Mouse (Mus musculus) embryonic facial prominence, embryonic 10.5 days (tissue): Measurements from ENCODE around the gene Tbcd. TPM values are rescaled to one million over a fixed set of nuclear protein-coding genes. Genes with fewer than 3 reads are reported as not detected.

Source experiments
- DNase-seq: peaks from one replicate; pipeline ENCODE4 v3.0.0-alpha.2; 2017; ENCODE audit warnings: low spot score
- H3K27ac ChIP-seq: fragments of 300-500 bp; sonication (generic); replicated peaks from 2 replicates; pipeline ENCODE4 v1.5.1; 2016; ENCODE audit warnings: mild to moderate bottlenecking
- H3K27me3 ChIP-seq: fragments of 300-500 bp; sonication (generic); replicated peaks from 2 replicates; pipeline ENCODE4 v1.6.1; 2016; ENCODE audit warnings: low read depth, mild to moderate bottlenecking; ENCODE audit not compliant: poor library complexity, severe bottlenecking
- H3K36me3 ChIP-seq: fragments of 300-500 bp; sonication (generic); replicated peaks from 2 replicates; pipeline ENCODE4 v1.6.1; 2016; ENCODE audit warnings: mild to moderate bottlenecking, moderate library complexity
- H3K4me1 ChIP-seq: fragments of 300-500 bp; sonication (generic); 2 replicates; pipeline ENCODE4 v1.6.1; 2016
- H3K4me3 ChIP-seq: fragments of 300-500 bp; sonication (generic); 2 replicates; pipeline ENCODE4 v1.5.1; 2016; ENCODE audit warnings: mild to moderate bottlenecking, moderate library complexity
- H3K9me3 ChIP-seq: fragments of 300-500 bp; sonication (generic); 2 replicates; pipeline ENCODE4 v1.6.1; 2016; ENCODE audit warnings: mild to moderate bottlenecking
- WGBS: fragments of 180-500 bp; shearing (Covaris S2); methylation state at CpG from one replicate; pipeline ENCODE4 v1.1.7; 2016; 5-methylcytosine and 5-hydroxymethylcytosine counted together
- polyA plus RNA-seq: library from polyadenylated mRNA; unstranded; fragments of >200 nt; fragmentation: Nextera tagmentation; extraction: Ambion mirVana; gene quantifications from 2 replicates; pipeline ENCODE4 v1.2.1, GENCODE M21; 2016

Gene Tbcd
- polyA plus RNA-seq, result 55.0 and 57.7 TPM in 2 replicates

DNA sequence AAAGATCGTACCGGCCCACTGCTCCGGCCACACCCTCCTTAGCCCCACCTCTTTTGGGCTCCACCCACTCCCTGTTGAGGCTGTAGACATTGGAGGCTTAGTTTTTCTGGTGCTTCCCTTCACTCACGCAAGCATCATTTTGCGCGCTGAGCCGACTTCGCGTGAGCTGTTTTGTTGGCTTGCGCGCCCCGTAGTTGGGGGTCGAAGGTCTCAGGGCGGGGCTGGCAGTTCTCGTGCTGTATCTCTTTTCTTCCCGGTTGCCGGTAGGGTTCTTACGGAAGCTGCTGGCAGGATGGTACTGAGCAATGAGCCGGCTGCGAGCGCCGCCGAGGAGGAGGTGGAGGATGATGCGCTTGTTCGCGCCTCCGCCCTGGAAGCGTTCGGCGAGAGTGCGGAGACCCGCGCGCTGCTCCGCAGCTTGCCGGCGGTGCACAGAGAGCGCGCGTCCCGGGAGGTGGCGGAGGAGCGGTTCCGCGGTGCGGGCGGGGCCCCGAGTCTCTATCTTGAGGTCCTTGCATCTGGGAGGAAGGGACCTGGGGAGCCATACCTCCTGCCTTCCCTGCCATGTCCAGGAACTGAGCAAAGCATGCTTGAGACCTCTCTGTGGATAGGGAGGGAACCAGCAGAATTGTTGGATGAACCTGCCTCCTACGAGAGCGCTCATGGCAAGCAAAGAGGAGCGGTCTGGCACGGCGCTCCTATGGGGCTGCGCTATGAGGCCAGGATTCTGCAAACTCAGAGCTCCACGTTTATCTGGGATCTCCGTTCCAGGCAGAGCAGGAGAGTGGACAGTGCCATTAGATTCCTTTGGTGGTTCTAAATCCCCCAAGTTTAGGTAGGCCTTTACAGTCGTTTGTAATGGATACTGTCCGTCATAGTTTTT is at the start of gene Tbcd:
TSS of gene Tbcd (plus strand) at position 197 of the 883 bp plus-strand sequence.
- Histone ChIP-seq H3K9me3 (no peaks in the 10 kb centered on the region), H3K27ac (peak within 1 kb of the TSS; percentile 78), H3K36me3 (peaks cover 23% of the 10 kb centered on the region), H3K27me3 (no peaks in the 10 kb centered on the region; the same call in 1 of the 2 replicates), H3K4me1 (peaks cover 19% of the 10 kb centered on the region), H3K4me3 (peak within 1 kb of the TSS; percentile 95)
- WGBS, result 1% methylated on average over 58 of the region's 58 CpGs
- peak; percentile 94 for DNase-seq

DNA sequence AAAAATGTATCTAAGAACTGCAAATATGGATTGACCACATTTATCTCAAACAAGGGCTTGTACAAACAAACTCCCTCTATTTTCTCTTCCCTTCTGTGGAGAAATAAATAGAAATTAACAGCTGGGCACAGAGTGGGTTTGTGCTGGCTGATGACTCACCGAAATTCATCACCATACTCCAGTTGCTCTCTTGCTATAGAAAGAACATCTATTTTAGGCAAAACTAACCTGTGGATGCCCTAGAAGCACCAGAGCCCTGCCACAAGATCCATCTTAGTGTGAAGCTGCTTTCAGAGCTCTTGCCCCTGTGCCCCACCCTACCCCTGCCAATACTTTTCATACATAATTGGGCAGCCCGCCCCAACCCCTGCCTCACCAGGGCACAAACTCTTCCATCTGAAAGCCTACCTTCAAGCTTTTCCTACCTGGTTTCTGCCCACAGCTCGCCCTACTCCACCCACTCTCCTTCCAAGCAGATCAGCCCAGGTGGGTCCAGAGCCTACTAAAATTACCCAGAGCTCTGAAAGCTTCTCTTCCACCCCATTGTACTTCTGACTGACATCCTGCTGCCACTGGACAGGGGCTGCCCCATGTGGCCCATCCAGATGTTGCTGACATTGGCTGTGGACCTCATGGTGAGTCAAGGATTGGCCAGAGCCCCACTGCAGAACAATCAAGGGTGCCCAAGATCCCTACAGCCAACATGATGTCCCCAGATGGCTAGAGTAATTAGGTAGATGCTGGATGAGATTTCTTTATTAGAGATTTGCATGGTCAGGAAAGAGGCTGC is 44.2 kb upstream of the Tbcd start:
- Histone ChIP-seq H3K9me3 (no peaks in the 10 kb centered on the region), H3K4me3 (no peak overlapping the region), H3K4me1 (no peaks in the 10 kb centered on the region), H3K27me3 (no peaks in the 10 kb centered on the region), H3K36me3 (no peaks in the 10 kb centered on the region), H3K27ac (no peak overlapping the region)
- WGBS, result 81% methylated on average over 3 of the region's 3 CpGs
- DNase-seq, result no peak

DNA sequence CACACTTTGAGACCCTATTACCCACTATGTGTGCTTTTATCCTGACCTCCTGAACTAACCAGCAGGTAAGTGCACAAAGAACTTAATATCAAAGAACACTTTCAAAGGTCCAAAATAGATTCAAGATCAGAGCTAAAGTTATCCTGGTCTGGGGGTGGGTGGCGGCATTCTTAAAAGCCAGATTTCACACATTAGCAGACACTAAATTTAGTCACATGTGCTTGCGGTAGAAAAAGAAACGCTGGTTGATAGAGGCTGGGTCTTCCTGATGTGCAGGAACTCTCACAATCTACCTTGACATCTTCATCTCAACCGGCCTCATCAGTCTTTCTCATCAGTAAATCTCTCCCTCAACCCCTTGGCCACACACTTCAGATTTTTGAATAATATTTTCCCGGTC is 37.0 kb upstream of the Tbcd start:
- no peak overlapping the region for H3K27ac ChIP-seq
- no peaks in the 10 kb centered on the region for H3K9me3 ChIP-seq
- 86% methylated on average over 5 of the region's 5 CpGs for WGBS
- H3K4me3 ChIP-seq, result no peak overlapping the region
- H3K36me3 ChIP-seq, result no peaks in the 10 kb centered on the region
- H3K4me1 ChIP-seq, result no peaks in the 10 kb centered on the region
- no peak for DNase-seq
- H3K27me3 ChIP-seq, result no peaks in the 10 kb centered on the region

GRCm38 (mm10) chr11:121415351-121415750 is 36.4 kb upstream of the Tbcd start:
- DNase-seq, result no peak
- 82% methylated on average over 5 of the region's 5 CpGs for WGBS

GRCm38 (mm10) chr11:121417971-121418370 is 33.8 kb upstream of the Tbcd start:
- Histone ChIP-seq H3K9me3 (no peaks in the 10 kb centered on the region), H3K27ac (no peak overlapping the region), H3K27me3 (no peaks in the 10 kb centered on the region), H3K4me1 (peaks cover 15% of the 10 kb centered on the region), H3K4me3 (no peak overlapping the region), H3K36me3 (no peaks in the 10 kb centered on the region)
- DNase-seq, result no peak
- 85% methylated on average over 5 of the region's 5 CpGs for WGBS

More at GRCm38 (mm10) chr11:121415351-121415750, 36.4 kb upstream of the Tbcd start:
- Histone ChIP-seq H3K4me3 (no peak overlapping the region), H3K27ac (no peak overlapping the region), H3K9me3 (no peaks in the 10 kb centered on the region), H3K36me3 (no peaks in the 10 kb centered on the region), H3K27me3 (no peaks in the 10 kb centered on the region), H3K4me1 (peaks cover under 1% of the 10 kb centered on the region)

- DNase-seq, result no peak
- Histone ChIP-seq H3K27me3 (no peaks in the 10 kb centered on the region), H3K27ac (no peak overlapping the region), H3K36me3 (no peaks in the 10 kb centered on the region), H3K9me3 (no peaks in the 10 kb centered on the region), H3K4me1 (peaks cover 15% of the 10 kb centered on the region), H3K4me3 (no peak overlapping the region)
- WGBS, result 74% methylated on average over 2 of the region's 2 CpGs
Observed at GRCm38 (mm10) chr11:121418932-121419331, 32.8 kb upstream of the Tbcd start.

- Histone ChIP-seq H3K27ac (peak overlapping the region; percentile 84), H3K4me3 (peak overlapping the region; percentile 81), H3K9me3 (no peaks in the 10 kb centered on the region), H3K4me1 (peaks cover 15% of the 10 kb centered on the region), H3K27me3 (no peaks in the 10 kb centered on the region), H3K36me3 (no peaks in the 10 kb centered on the region; the same call in 1 of the 2 replicates)
- DNase-seq, result no peak
- WGBS, result 49% methylated on average over 5 of the region's 5 CpGs
Observed at GRCm38 (mm10) chr11:121420379-121420778, 31.4 kb upstream of the Tbcd start.

DNA sequence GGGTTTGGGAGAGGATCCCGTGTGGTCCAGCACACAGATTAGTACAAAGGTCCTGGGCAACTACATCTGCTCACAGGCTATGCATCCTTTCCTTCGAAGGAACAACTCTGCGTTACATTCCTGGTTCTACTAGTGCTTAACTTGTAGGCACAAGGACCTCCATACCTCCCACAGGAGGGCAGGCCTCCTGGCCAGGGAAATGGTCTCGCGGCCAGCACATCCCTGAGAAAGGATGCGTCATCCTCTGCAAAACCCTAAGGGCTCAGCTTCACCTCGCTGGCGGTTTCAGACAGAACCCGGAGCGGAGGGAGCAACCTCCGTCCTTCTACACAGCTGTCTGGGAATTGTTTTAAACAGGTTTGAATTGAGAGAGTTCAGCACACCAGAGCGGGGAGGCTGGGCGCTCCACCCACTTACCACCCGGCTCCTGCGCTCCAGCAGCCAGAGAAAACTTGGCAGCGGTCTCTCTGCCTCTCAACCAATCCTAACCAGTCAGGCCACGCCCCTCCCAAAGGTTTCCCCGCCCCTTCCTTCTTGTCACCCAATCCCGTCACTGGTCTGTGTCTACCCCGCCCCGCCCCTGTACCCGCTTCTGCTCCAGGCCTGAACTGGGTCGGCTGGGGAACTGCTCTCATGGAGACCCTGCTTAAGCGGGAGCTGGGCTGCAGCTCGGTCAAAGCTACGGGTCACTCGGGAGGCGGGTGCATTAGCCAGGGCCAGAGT is 30.8 kb upstream of the Tbcd start, which contains the start of gene Fn3krp:
TSS of gene Fn3krp (plus strand) at position 572 of the 723 bp plus-strand sequence.
- no peaks in the 10 kb centered on the region for H3K9me3 ChIP-seq
- peaks cover 15% of the 10 kb centered on the region for H3K4me1 ChIP-seq
- H3K27ac ChIP-seq, result peak within 1 kb of the TSS; percentile 84
- H3K4me3 ChIP-seq, result peak within 1 kb of the TSS; percentile 81
- no peaks in the 10 kb centered on the region for H3K27me3 ChIP-seq
- WGBS, result 1% methylated on average over 28 of the region's 28 CpGs
- H3K36me3 ChIP-seq, result no peaks in the 10 kb centered on the region; the same call in 1 of the 2 replicates
- peak; percentile 99 for DNase-seq

- WGBS, result under 1% methylated on average over 28 of the region's 28 CpGs
- H3K36me3 ChIP-seq, result no peaks in the 10 kb centered on the region; the same call in 1 of the 2 replicates
- no peak for DNase-seq
- H3K27ac ChIP-seq, result peak overlapping the region; percentile 84
- peak overlapping the region; percentile 81 for H3K4me3 ChIP-seq
- H3K4me1 ChIP-seq, result peaks cover 15% of the 10 kb centered on the region
- no peaks in the 10 kb centered on the region for H3K9me3 ChIP-seq
- no peaks in the 10 kb centered on the region for H3K27me3 ChIP-seq
Observed at GRCm38 (mm10) chr11:121421553-121422173, 30.1 kb upstream of the Tbcd start.

GRCm38 (mm10) chr11:121433397-121433796 is 18.4 kb upstream of the Tbcd start:
- H3K27ac ChIP-seq, result no peak overlapping the region
- peaks cover 17% of the 10 kb centered on the region for H3K27me3 ChIP-seq
- WGBS, result 76% methylated on average over 4 of the region's 4 CpGs

DNA sequence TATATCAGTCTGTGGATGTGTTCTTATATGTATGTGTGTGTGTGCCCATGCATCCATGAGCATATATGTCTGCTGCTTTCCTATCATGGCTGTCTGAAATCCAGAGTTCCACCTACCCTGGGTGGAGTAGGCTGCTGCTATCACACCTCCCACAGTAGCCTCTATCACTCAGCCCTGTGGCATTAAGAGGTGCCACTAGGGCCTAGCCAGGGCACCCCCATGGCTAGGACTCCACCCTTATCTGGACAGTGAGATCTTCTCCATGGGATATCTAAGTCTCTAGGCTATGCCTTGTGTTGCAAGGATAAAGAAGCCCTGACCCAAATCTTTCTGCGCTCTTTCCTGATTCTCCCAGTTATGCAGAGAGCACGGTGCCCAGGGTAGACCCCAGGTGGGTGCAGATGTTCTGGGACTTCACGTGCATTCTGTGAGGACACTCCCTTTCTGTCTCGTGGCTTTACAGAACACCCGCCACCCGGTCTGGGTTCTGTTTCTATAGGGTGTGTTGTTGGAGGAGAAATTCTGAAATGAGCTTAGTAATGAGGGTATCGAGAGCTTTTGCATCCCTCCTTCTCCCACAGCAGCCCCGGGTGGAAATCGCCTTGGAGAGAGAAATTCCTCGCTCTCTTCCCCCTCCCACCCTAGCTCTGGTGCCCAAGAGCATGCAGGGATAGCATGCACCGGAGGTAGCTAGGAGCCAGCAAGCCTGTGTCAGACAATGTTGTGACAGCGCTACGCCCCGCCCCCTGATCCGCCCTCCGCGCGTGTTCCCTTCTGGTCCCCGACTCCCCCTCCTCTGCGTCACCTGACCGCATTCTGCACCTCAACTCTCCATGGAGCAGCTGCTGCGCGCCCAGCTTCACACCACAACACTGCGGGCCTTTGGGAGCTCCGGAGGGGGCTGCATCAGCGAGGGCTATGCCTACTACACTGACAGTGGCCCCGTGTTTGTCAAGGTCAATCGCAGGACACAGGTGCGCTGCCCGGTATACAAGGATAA is 17.3 kb upstream of the Tbcd start, which contains the start of gene Fn3k:
TSS of gene Fn3k (plus strand) at position 758 of the 1,000 bp plus-strand sequence.
- H3K4me3 ChIP-seq, result peak within 1 kb of the TSS; percentile 59
- H3K4me1 ChIP-seq, result peaks cover 18% of the 10 kb centered on the region
- no peaks in the 10 kb centered on the region for H3K9me3 ChIP-seq
- peaks cover 17% of the 10 kb centered on the region for H3K27me3 ChIP-seq
- 10% methylated on average over 30 of the region's 30 CpGs for WGBS
- peak; percentile 82 for DNase-seq
- no peak within 1 kb of the TSS for H3K27ac ChIP-seq
- peaks cover 9% of the 10 kb centered on the region for H3K36me3 ChIP-seq

More at GRCm38 (mm10) chr11:121433397-121433796, 18.4 kb upstream of the Tbcd start:
- no peak overlapping the region for H3K4me3 ChIP-seq
- no peak for DNase-seq
- no peaks in the 10 kb centered on the region for H3K9me3 ChIP-seq
- peaks cover 13% of the 10 kb centered on the region for H3K4me1 ChIP-seq
- peaks cover 19% of the 10 kb centered on the region for H3K36me3 ChIP-seq
